Mouse (Mus musculus) brain, embryonic 14.5 days (tissue): Measurements from ENCODE around the gene Bicdl1.

ENCODE experiments used
- CTCF ChIP-seq: fragments of 200-500 bp; IDR thresholded peaks from 2 replicates; pipeline ENCODE4 v1.5.1; 2012; ENCODE audit warnings: inconsistent platforms, mild to moderate bottlenecking, moderate library complexity, borderline replicate concordance; ENCODE audit not compliant: insufficient read depth, insufficient read length; ENCODE audit errors: extremely low read depth
- POLR2A ChIP-seq: fragments of 200-500 bp; IDR thresholded peaks from 2 replicates; pipeline ENCODE4 v1.6.1; 2012; ENCODE audit warnings: mild to moderate bottlenecking, inconsistent platforms, borderline replicate concordance; ENCODE audit not compliant: poor library complexity, insufficient read depth, insufficient read length, severe bottlenecking; ENCODE audit errors: extremely low read depth

- TF ChIP-seq CTCF (no peak), POLR2A (no peak)
These were observed 62.4 kb downstream of the Bicdl1 start for GRCm38 (mm10) chr5:115668986-115669385.
